Mouse (Mus musculus) right cerebral cortex, postnatal 4 days (tissue): ENCODE data around the gene Nap1l3.

Source experiments
- DNase-seq: peaks from one replicate; pipeline ENCODE4 v3.0.0-alpha.2; 2022

The Nap1l3 gene

GRCm38 (mm10) chrX:122396781-122397581 is at the start of gene Nap1l3:
Gene Nap1l3 (minus strand): TSS chrX:122397401.
- DNase-seq = peak; percentile 55

- no peak for DNase-seq
Observed at GRCm38 (mm10) chrX:122397652-122398051, 451 bp upstream of the Nap1l3 start.
